In the genomic region with DNA sequence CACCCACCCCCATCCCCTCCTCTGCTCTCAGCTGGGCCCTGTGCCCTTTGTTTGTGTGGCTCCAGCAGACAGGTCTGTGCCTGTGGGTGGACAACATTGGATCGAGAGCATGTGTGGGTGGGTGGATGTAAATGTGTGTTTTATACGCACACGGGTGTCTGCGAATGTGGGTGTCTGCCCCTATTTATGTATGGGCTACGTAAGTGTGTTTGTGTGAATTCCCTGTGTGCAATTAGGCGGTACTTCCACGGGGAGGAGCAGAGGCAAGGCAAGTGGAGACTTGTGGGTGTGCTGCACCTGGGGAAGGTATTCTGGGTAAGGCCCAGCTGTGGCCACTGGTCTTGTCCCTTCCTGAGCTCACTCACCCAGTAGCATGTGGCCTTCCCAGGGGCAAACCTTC, we compare ENCODE assay signal across 17 mouse cellular contexts. TPM values are rescaled to one million over a fixed set of nuclear protein-coding genes. Genes with fewer than 3 reads are reported as not detected.
A peak's percentile ranks its signal among the peaks of the same experiment; 100 is the strongest.
DNase-seq lines count a peak whose midpoint lies in the region; ATAC-seq and TF ChIP-seq lines count a peak whose summit lies in the region.
"Had no signal": no experiment of that assay in that cellular context is flagged by ENCODE, and none has a peak within 500 bp of the region (broad histone marks: within the 10 kb centered on the region; RNA-seq: fewer than 3 reads in every experiment).

No protein-coding gene starts in this region.

- no peak for ATAC-seq in embryonic facial prominence, embryonic 13.5 days (ENCODE audit: insufficient number of reproducible peaks, insufficient read depth, low FRiP score, low TSS enrichment, low read depth)
- no peak for ATAC-seq in stomach, embryonic 15.5 days (ENCODE audit: insufficient read depth, low FRiP score, low read depth)
- no peak for ATAC-seq in liver, postnatal 0 days
- ATAC-seq: CD4-positive, CD25-positive, alpha-beta regulatory T cell, adult 4 months; intestine, embryonic 15.5 days had no signal

- 71% methylated on average over 7 of the region's 7 CpGs for WGBS in embryonic facial prominence, embryonic 13.5 days
- WGBS in stomach, embryonic 15.5 days = 70% methylated on average over 7 of the region's 7 CpGs
- WGBS in liver, postnatal 0 days (ENCODE audit: insufficient replicate concordance) = 71% methylated on average over 7 of the region's 7 CpGs

- H3K4me1 ChIP-seq in embryonic facial prominence, embryonic 13.5 days = peaks cover 10% of the 10 kb centered on the region; the same call in 1 of the 2 replicates
- no peaks in the 10 kb centered on the region for H3K4me1 ChIP-seq in stomach, embryonic 15.5 days
- H3K4me1 ChIP-seq in liver, postnatal 0 days (ENCODE audit: insufficient read depth) = no peaks in the 10 kb centered on the region

- H3K36me3 ChIP-seq in embryonic facial prominence, embryonic 13.5 days = no peaks in the 10 kb centered on the region
- no peaks in the 10 kb centered on the region for H3K36me3 ChIP-seq in stomach, embryonic 15.5 days
- H3K36me3 ChIP-seq in liver, postnatal 0 days (replicated peaks; ENCODE audit: insufficient read depth, low read length) = no peaks in the 10 kb centered on the region
- H3K36me3 ChIP-seq: hindbrain, embryonic 12.5 days; intestine, embryonic 15.5 days had no signal

- H3K4me2 ChIP-seq in embryonic facial prominence, embryonic 13.5 days = peak overlapping the region; percentile 45
- H3K4me2 ChIP-seq in stomach, embryonic 15.5 days = peak overlapping the region; percentile 29
- no peak overlapping the region for H3K4me2 ChIP-seq in liver, postnatal 0 days (ENCODE audit: low read depth, low read length)
- H3K4me2 ChIP-seq: hindbrain, embryonic 12.5 days; intestine, embryonic 15.5 days; liver, embryonic 11.5 days had no signal

- peak; percentile 14 to 38 for DNase-seq in left cerebral cortex, adult 9 months (ENCODE audit: low spot score in 2 of 2)
- no peak for DNase-seq in left cerebral cortex, postnatal 10 days (ENCODE audit: extremely low spot score in 1 of 2, low spot score in 2 of 2)
- DNase-seq in gonadal fat pad, adult 2 months (ENCODE audit: low read depth) = peak; percentile 87
- no peak for DNase-seq in liver, postnatal 0 days
- no peak for DNase-seq in yolk sac, embryonic 10.5 days (ENCODE audit: low spot score)
- DNase-seq: adrenal gland, postnatal 14 days; cerebellum, postnatal 10 days; heart, adult 2 months had no signal

- H3K9me3 ChIP-seq in embryonic facial prominence, embryonic 13.5 days = no peaks in the 10 kb centered on the region
- no peaks in the 10 kb centered on the region for H3K9me3 ChIP-seq in stomach, embryonic 15.5 days
- H3K9me3 ChIP-seq in liver, postnatal 0 days (ENCODE audit: low read length) = no peaks in the 10 kb centered on the region
- H3K9me3 ChIP-seq: hindbrain, embryonic 12.5 days; intestine, embryonic 15.5 days had no signal

- H3K4me3 ChIP-seq in embryonic facial prominence, embryonic 13.5 days = peak overlapping the region; percentile 25
- H3K4me3 ChIP-seq in stomach, embryonic 15.5 days (replicated peaks) = peak overlapping the region; percentile 29; the same call in 1 of the 2 replicates
- H3K4me3 ChIP-seq in liver, postnatal 0 days (ENCODE audit: low read depth, low read length) = no peak overlapping the region
- H3K4me3 ChIP-seq: heart, adult 2 months; hindbrain, embryonic 12.5 days; intestine, embryonic 15.5 days had no signal

- H3K9ac ChIP-seq in embryonic facial prominence, embryonic 13.5 days = no peak overlapping the region
- no peak overlapping the region for H3K9ac ChIP-seq in stomach, embryonic 15.5 days
- no peak overlapping the region for H3K9ac ChIP-seq in liver, postnatal 0 days (replicated peaks)
- H3K9ac ChIP-seq: hindbrain, embryonic 12.5 days; intestine, embryonic 15.5 days had no signal

- no peak overlapping the region for H3K27ac ChIP-seq in embryonic facial prominence, embryonic 13.5 days
- peak overlapping the region; percentile 71 for H3K27ac ChIP-seq in stomach, embryonic 15.5 days
- no peak overlapping the region for H3K27ac ChIP-seq in liver, postnatal 0 days (ENCODE audit: low read depth)
- H3K27ac ChIP-seq: heart, adult 2 months; hindbrain, embryonic 12.5 days; intestine, embryonic 15.5 days had no signal

- TF ChIP-seq EP300 in liver, postnatal 0 days (IDR thresholded peaks at IDR 0.05; ENCODE audit: low read depth) = no peak

- intact Hi-C loops in left cerebral cortex, postnatal 10 days (cut with DNase I) = no loop called here

- no peak for TF ChIP-seq CTCF in liver, postnatal 0 days (IDR thresholded peaks at IDR 0.05; ENCODE audit: low read depth)

- H3K27me3 ChIP-seq in embryonic facial prominence, embryonic 13.5 days = no peaks in the 10 kb centered on the region
- no peaks in the 10 kb centered on the region for H3K27me3 ChIP-seq in stomach, embryonic 15.5 days (replicated peaks)
- H3K27me3 ChIP-seq in liver, postnatal 0 days (ENCODE audit: insufficient read depth, low read length) = no peaks in the 10 kb centered on the region
- H3K27me3 ChIP-seq: hindbrain, embryonic 12.5 days; intestine, embryonic 15.5 days had no signal

RNA-seq across cellular contexts. Expression of a gene that starts 1.5 kb away (rescaled TPM):
- total RNA-seq in left cerebral cortex, postnatal 10 days (2021) = under 1 TPM; 0.28 to 0.36 TPM
- 45.2 and 50.1 TPM in 2 replicates for polyA plus RNA-seq in embryonic facial prominence, embryonic 13.5 days (2015; fragmentation: Nextera tagmentation; extraction: Ambion mirVana)
- 8.9 and 12.3 TPM in 2 replicates for polyA plus RNA-seq in gonadal fat pad, adult 2 months (2012; rRNA removed)
- 22.3 and 37.0 TPM in 2 replicates for polyA plus RNA-seq in stomach, embryonic 15.5 days (2015; fragmentation: Nextera tagmentation; extraction: Ambion mirVana)
- 0.04 TPM in 1 of 2 replicates, not detected in the other for polyA plus RNA-seq in liver, postnatal 0 days (2015; fragmentation: Nextera tagmentation; extraction: Ambion mirVana)
- total RNA-seq: gastrocnemius, adult 18-20 months; megakaryocyte, adult 5-6 weeks; MEL had no signal
- polyA plus RNA-seq: CD4-positive, CD25-positive, alpha-beta regulatory T cell, adult 4 months; liver, embryonic 11.5 days had no signal

Comparison
In these comparisons a context has a peak if more than half of its experiments do, and no peak if none do; other contexts are left out.
1. DNase-seq: peak in left cerebral cortex, adult 9 months (2 of 2) and gonadal fat pad, adult 2 months (single experiment); none in left cerebral cortex, postnatal 10 days (0 of 2), liver, postnatal 0 days (single experiment) and yolk sac, embryonic 10.5 days (single experiment).